Mouse (Mus musculus) embryo, embryonic 11.5 days (tissue): ENCODE measurements around the gene Rrad.
"Not testable (repeated sequence)": the region's sequence is repeated elsewhere in the genome, so short reads cannot be mapped to it uniquely, and the experiment has no call there.

ENCODE experiments used
- DNase-seq: peaks from one replicate; pipeline ENCODE4 v3.0.0-alpha.2; 2012; ENCODE audit warnings: low read depth, low spot score

Gene Rrad

DNA sequence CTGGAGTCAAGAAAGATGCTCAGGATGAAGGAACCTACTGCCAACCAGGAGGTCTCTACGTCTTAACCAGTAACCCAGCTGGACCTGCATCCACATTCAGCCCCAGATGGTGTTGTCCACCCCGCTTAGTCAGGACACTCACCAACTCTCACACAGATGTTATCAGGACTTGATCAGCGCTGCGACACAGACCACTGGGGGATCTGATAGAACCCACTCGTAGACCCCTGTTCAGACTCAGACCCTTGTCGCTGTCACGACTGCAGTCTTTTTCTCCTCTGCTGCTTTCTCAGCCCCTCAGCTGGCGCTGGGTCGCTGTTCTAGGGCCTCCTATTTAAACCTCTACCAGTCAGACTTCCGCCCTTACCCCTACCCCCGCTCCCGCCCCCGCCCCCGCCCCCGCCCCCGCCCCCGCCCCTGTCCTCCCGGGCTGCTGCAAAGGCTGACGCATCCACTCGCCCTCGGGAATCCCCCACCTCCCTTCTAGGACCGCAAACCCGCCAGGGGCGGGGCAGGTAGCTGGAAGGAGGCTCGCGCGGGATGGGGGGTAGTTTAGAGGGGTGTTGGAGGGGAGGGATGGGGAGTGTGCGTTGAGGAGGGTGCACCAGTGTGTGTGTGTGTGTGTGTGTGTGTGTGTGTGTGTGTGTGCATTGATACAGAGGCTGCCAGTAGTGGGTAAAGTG lies at the start of gene Rrad:
TSS of gene Rrad (minus strand) at position 347 of the 683 bp plus-strand sequence.
- no peak for DNase-seq

DNA sequence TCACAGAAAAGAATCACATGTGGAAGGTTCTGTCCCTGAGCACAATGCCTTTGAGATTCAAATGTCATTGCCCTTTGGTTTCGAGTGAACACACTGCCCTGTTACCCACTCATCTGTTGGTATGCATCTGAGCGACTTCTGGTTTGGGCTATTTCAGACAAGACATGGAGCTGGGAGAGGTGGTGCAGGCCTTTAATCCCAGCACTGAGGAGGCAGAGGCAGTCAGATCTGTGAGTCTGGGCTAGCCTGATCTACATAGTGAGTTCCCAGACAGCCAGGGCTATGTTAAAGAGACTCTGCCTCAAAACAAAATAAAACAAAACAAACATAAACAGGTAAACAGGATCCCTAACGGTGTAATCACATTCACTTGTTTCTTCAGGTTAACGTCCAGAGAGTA lies 24.5 kb upstream of the Rrad start:
- no peak for DNase-seq

DNA sequence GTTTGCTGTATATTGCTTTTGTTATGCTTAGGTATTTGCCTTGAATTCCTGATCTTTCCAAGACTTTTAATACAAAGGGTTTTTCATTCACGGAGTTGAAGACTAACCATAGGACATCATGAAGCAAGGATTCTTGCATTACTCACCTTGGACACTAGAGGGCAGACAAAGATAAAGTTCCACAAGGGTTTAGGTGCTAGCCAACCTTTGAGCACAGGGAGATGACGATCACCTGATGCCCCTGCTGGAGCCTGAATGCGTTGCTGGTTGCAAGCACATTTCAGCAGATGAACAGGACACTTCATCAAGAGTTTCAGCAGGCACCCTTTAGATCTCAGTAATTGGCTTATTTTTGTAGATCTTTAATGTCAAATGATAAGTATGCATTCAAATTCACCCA lies 23.9 kb upstream of the Rrad start:
- DNase-seq, result peak; percentile 77

DNA sequence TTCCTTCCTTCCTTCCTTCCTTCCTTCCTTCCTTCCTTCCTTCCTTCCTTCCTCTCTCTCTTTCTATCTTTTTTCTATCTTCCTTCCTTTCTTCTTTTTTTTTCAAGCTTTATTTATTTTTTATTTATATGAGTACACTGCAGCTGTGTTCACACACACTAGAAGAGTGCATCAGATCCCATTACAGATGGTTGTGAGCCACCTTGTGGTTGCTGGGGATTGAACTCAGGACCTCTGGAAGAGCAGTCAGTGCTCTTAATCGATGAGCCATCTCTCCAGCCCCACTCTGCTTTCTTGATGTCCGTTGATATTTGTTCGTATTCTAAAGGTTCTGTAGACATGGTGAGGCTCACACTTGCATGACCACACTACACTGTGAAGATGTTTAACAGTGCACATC lies 13.1 kb upstream of the Rrad start:
- DNase-seq, result not testable (repeated sequence)

DNA sequence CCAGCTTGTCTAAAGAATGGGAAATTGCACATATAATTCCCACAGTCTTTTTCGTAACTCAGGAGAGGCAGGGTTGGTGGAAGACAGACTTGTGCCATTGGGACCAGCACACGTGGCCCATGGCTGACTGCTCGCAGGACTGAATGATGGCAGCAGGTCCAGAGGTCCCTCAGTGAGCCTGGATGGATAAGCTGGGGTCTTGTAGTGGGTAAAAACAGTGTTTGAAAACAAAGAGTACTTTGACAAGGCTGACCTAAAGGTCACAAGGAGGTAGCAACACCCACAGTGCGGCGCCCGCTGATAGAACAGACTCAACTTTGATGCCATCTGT lies 11.2 kb upstream of the Rrad start:
- DNase-seq, result no peak

DNA sequence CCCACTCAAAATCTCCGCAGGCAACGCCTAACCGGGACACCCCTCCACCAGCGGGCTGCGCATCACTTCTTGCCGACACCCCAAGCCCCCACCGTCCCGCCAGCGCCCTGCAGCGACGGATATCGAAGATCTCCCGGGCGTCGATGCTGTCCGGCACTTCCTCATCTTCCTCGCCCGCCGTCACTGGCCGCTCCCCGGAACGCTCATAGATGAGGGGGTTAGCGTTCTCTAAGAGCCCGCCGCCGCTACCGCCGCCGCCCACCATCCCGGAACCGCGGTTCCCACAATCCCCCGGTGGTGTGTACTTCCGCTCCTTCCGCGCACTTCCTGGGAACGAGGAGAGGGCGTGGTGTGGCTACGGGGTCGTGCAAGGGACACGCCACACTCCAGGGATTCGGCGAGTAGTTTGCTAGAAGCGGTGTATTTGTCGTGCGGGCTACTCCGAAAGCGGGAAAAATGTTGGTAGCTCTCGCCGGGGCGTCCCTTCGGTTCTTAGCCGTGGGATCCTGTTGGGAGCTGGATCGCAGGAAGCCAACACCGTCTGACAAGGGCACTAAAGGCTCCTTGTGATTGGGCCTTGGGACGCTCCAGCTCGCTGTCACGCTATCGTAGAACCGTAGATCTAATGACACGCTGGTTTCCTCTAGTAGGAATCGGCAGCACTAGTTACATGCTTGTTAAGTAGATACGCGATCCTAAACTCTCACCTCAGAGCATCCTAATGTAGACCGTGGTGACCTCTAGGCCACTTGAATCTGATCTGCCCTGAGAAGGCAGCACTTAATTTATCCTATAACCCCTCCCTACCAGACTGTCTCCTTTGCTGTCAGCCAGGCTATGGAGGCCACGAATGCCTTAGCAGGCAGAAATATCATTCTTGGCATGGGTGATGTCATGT lies 10.5 kb upstream of the Rrad start, which contains the start of gene Ciao2b:
TSS of gene Ciao2b (minus strand) at position 540 of the 898 bp plus-strand sequence.
- DNase-seq, result peak; percentile 70

DNA sequence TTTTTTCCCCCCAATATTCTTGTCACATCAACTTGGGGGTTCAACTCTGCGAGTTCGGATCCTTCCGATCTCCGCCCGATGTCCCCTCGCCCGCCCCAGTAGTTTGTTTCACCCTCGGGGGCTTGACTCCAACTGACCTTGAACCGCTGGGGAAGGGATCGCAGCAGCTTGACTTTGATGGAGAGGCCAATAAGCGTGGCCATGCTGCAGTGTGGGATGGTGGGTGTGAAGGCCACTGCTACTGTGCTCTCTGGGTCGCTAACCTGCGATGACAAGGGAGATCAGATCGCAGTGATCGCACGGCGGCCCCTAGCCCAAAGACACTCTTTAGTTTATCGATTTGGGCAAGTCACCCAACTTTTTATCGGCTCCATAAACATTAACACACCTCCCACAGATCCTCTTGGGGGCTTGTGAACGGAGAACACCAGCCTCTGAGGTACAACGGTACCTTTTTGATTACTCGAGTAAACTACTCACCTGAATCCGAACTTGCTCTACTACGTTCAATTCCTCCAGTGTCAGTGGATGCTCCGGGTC lies 9.8 kb upstream of the Rrad start:
- DNase-seq, result no peak

DNA sequence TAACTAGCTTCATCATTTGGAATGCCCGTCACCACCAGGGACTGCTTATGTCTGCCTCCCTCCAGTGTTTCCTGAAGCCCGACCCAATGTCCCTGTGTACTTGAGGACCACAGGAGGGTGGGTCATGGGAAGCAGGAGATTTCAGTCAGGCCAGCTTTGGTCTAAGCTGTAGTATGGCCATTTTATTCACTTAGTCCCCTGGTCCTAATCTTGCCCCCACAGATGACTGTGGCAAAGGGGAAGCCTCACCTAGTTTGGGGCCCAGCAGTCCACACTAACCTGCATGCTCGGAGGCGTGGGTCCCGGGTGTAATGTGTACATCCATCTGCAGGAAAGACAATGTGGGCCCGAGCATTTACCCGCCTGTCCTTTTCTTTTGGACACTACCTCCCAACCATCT lies 9.1 kb upstream of the Rrad start:
- no peak for DNase-seq

DNA sequence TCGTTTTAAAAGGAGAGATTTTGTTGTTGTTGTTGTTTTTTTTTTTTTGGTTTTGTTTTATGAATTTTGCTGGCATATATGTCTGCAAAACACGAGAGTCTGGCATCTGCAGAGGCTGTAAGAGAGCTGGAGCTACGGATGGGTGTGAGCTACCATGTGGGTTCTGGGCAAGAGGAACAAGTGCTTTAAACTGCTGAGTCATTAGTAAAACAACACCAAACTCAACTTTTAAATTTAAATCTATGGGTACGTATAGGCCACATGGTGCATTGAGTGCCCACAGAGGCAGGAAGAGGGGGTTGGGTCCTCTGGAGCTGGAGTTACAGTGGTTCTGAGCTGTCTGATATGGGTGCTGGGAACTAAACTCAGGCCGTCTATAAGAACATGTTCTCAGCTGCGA lies 6.9 kb upstream of the Rrad start:
- no peak for DNase-seq

DNA sequence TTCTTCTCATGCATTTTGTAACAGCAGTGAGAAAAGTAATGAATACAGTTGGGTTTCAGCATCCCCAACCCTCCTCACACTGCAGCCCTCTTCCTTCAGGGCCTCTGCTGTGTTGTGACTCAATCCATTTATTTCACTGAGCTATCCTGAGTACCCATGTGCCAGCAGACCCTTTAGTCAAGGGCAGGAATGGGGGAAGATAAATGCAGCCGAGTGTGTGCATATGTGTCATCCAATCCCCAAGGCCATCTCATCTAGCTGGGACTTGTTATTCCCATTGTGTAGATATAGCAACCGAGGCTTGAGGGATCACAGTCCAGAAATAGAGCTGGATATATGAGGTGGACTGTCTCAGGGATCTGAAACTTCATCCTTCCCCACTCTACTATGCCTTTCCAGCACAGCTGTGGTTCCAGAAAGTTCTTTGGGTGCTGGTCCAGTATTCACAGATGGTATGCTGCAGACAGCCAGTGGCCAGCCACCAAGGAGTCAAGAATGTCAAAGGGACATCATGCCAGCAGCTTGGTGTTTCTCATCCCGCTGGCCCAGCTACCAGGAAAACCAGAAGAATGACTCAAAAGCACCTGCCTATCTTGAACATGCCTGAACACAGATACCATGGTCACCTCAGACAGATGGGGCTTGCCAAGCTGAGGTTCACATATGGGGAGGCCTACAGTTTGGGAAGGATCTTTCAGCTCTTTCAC lies 4.0 kb upstream of the Rrad start:
- DNase-seq, result no peak

DNA sequence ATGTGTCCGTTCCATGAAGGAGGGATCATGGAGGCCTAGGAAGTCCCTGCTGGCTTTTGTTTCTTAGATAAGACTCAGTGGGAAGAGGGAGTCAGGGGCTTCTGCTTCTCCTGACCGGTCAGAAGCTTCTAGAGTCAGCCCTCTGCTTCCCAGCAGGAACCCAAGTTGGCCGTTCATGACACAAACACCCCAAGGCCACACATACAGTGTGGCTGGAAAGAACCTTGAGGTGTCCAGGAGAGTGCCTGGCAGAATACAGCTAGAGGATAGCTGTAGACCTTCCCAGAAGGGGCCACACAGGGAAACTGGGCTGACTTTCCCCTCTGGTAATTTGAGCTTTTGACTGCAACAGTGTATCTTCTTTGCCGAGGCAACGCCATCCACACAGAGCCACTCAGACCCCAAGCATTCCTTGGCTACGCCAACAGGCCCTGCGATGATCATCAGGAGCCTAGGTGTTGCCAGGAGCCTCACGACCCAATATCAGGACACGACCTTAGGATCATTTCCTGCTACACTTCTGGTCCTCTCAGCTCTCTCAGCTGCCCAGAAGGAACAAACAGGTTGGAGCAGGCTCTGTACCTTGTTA lies 2.1 kb upstream of the Rrad start:
- DNase-seq, result no peak

DNA sequence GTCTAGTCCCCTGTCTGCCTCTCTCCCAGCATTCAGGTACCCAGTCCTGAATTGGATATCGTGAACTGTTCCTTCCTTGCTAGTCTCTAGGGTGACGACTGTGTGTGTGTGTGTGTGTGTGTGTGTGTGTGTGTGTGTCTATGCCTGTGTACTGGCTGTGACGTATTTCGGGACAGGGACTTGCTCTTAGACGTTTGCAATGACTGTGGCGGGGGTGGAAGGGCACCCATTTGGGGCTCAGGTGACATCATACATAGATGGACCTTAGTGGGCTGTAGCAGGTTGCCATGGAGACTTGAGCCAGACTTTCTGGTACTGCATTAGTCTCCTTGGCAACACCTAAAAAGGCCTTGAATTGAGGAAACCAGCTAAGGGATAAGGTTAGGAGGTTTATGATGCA lies 1.4 kb upstream of the Rrad start:
- no peak for DNase-seq

DNA sequence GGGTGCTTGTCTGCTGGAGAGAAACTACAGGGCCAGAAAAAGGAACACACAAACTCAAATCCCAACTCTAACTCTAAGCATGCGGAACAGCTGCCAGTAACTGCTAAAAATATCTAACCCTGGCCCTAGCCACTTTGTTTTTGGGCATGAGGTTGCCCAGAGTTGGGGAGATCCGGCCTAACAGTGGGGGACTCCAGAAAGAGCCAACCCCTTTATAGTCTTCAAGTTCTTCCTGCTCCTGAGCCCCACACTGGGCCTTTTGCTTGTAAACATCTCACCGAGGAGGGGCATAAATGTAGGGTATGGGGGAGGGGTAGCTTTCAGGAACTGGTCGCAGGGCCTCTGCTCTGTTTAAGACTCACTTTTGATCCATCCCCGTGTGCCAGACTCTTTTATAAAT lies 848 bp upstream of the Rrad start:
- no peak for DNase-seq

DNA sequence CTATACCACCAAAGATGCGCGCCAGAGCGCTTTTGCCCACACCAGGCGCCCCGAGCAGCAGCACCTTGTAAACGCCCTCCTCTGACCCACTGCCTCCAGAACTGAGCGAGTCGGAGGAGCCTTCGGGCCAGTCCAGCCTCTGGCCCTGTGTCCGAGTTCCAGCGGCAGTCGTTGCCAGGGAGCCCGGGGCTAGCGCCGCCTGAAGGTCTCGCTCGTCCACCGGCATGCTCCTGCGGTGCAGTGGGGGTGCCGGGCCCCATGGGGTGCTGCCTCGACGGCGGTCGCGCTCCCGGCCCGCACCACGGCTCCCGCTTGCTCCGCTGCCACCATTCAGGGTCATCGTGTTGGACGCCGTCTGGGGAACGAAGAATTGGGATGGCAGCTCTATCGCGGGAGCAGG lies 553 bp downstream of the Rrad start:
- no peak for DNase-seq

DNA sequence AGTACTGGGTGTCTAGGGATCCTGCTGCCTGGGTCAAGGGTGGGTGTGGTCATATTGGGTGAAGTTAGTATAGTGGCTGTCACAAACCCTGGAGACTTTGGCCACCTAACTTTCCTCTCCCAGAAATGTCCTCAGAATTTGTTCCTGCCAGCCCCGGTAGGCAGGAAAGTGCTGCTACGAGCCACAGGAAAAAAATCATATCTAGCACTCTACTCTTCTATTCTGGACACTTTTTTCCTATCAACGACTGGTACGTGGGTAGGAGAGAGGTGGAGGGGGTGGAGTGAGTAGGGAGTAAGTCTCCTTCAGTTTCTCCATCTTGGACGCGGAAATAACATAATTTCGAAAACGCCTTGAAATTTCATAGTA lies 1.0 kb downstream of the Rrad start:
- DNase-seq, result no peak

DNA sequence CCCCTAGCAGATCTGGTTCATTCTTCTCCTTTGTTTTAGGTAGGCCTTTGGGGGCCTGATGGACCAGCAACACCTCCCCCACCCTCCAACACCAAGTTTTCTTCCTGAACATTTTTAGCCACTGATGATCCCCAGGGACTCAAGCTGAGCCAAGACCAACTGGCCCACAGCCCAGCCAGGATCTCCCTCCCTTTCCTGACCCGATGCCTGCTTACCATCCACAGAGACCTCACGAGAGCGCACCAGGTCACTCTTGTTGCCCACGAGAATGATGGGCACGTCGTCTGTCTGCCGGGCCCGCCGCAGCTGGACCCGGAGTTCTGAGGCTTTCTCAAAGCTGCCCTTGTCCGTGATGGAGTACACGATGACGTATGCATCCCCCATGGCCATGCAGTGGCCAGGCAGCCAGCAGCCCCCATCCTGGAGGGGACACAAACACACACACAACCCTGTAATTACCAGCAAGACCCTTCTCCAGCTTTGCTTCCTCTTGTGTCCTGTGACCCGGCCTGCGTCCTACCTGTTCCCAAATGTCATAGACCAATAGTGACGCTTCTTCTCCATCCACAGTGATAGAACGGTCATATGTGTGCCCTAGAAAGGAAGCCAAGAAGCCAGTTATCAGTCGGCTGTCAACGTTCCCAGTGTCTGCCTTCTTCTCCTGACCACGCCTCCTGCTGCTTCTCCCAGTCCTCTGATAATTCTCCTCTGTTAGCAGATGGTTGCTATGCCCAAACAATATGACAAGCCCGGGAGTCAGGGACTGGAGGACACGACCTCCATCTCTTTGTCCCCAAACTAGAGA lies 1.6 kb downstream of the Rrad start:
- DNase-seq, result no peak

DNA sequence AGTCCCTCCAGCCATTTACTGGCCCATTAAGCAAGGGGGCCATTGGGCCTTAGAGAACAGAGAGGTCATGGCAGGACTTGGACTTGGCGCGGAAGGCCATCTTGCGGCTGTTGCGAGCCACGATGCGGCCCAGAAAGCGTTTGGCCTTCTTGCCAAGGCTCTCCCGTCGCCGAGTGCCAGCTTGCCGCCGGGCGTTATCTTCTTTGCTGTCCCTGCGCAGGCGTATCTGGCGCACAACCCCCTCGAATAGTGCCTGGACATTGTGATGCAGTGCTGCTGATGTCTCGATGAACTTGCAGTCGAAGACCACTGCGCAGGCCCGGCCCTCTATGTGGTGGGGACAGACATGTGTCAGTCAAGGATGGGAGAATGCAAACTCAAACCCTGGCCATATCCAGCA lies 2.7 kb downstream of the Rrad start:
- DNase-seq, result no peak

DNA sequence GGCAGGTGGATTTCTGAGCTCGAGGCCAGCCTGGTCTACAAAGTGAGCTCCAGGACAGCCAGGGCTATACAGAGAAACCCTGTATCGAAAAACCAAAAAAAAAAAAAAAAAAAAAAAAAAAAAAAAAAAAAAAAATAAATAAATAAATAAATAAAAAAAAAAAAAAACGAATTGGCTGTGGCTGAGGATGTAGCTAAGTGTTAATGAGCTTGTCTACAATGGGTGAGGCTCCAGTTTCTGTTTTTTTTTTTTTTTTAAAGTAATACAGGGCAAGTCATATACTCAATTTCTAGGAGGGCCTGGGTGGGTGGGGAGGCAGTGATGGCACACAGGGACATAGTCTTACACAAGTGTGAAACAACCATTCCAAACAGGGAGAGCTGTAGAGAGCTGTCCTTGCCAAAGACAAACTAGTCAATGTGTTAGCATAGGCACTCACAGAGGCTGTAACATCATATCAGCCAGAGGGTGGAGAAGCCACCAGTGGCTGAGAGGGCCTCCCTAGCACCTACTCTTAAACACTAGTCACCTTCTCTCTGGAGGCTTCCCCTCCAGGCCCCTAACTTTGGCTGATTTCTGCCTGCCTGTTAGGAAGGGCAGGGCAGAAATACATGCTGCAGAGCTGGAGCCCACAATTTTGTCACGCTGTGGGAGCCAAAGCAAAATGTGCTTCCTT lies 3.9 kb downstream of the Rrad start:
- no peak for DNase-seq

DNA sequence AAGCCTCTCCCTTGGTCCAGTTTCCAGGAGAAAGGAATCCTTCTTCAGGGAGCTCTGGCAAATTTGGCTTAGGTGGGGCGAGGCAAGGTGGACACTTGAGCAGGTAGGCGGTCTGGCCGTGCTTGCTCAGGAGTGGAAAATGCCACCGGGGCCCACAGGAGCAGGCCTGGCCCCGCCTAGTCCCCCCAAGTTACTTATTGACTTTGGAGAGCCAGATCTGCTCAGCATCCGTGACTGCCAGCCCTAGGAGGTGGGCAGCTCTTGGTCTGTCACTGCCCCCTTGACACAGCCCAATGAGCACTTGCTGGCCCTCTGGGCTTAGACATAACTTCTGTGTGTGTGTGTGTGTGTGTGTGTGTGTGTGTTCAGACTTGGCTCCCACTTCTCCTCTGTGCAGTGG lies 7.0 kb downstream of the Rrad start, which contains the start of gene Cdh16:
TSS of gene Cdh16 (minus strand) at position 236 of the 400 bp plus-strand sequence.
- no peak for DNase-seq

DNA sequence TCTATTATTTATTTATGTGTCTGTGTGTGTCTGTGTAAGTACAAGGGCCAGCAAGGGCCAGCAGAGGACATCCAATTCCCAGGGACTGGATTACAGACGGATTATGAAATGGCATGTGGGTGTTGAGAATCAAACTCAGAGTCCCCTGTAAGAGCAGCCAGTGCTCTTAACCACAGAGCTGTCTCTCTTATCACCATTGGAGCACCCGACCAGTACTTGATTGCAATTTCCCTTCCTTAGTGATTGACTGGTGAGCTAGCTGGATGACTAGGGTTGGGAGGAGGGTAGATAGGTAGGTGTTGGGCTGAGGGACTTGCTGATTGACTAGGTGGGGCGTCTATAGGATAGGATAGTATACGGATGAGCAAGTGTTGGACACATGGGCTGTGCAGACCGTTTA lies 10.4 kb downstream of the Rrad start:
- DNase-seq, result no peak
